Mouse (Mus musculus) limb, embryonic 11.5 days (tissue): Measurements from ENCODE around the gene Gm10643. TPM values are rescaled to one million over a fixed set of nuclear protein-coding genes. Genes with fewer than 3 reads are reported as not detected.

Experiments used
- ATAC-seq: fragments of 200-750 bp; cut with Nextera tagmentation; 2 replicates; pipeline ENCODE4 v1.8.0; 2017; ENCODE audit warnings: low read depth; ENCODE audit not compliant: insufficient number of reproducible peaks, low FRiP score, low TSS enrichment
- DNase-seq: peaks from one replicate; pipeline ENCODE4 v3.0.0-alpha.2; 2015; ENCODE audit warnings: low spot score
- H3K27ac ChIP-seq: fragments of 300-500 bp; sonication (generic); replicated peaks from 2 replicates; pipeline ENCODE4 v1.5.1; 2014; ENCODE audit warnings: low read depth, mild to moderate bottlenecking, low read length
- H3K27me3 ChIP-seq: fragments of 300-500 bp; sonication (generic); 2 replicates; pipeline ENCODE4 v1.6.1; 2014; ENCODE audit warnings: mild to moderate bottlenecking, low read length, mixed read lengths; ENCODE audit not compliant: control insufficient read depth, insufficient read depth
- H3K36me3 ChIP-seq: fragments of 300-500 bp; sonication (generic); 2 replicates; pipeline ENCODE4 v1.6.1; 2014; ENCODE audit warnings: mild to moderate bottlenecking, low read length, moderate library complexity, mixed read lengths; ENCODE audit not compliant: control insufficient read depth, insufficient read depth
- H3K4me1 ChIP-seq: fragments of 300-500 bp; sonication (generic); 2 replicates; pipeline ENCODE4 v1.6.1; 2014; ENCODE audit warnings: low read length, mixed read lengths; ENCODE audit not compliant: control insufficient read depth, insufficient read depth
- H3K4me2 ChIP-seq: fragments of 300-500 bp; sonication (generic); 2 replicates; pipeline ENCODE4 v1.6.1; 2014; ENCODE audit warnings: low read depth, mild to moderate bottlenecking, moderate library complexity; ENCODE audit not compliant: severe bottlenecking
- H3K4me3 ChIP-seq: fragments of 300-500 bp; sonication (generic); 2 replicates; pipeline ENCODE4 v1.5.1; 2014; ENCODE audit warnings: low read depth, low read length
- H3K9ac ChIP-seq: fragments of 300-500 bp; sonication (generic); 2 replicates; pipeline ENCODE4 v1.6.1; 2014; ENCODE audit warnings: mild to moderate bottlenecking, low read length
- H3K9me3 ChIP-seq: fragments of 300-500 bp; sonication (generic); 2 replicates; pipeline ENCODE4 v1.6.1; 2016; ENCODE audit warnings: low read length; ENCODE audit not compliant: control insufficient read depth
- WGBS: fragments of 180-500 bp; shearing (Covaris S2); extraction: QIAGEN DNeasy Blood & Tissue Kit; methylation state at CpG from one replicate; pipeline ENCODE4 v1.1.7; 2014; 5-methylcytosine and 5-hydroxymethylcytosine counted together
- microRNA counts: library from miRNA; unstranded; fragments of <30 nt; microRNA quantifications from one replicate; lab custom pipeline; 2016
- microRNA-seq: library from miRNA; unstranded; fragments of <30 nt; microRNA quantifications from one replicate; pipeline ENCODE4, GENCODE M21; 2016
- polyA plus RNA-seq: library from polyadenylated mRNA; unstranded; fragments of >200 nt; fragmentation: Nextera tagmentation; extraction: Ambion mirVana; gene quantifications from 2 replicates; pipeline ENCODE4 v1.2.1, GENCODE M21; 2014

The Gm10643 gene
- polyA plus RNA-seq, 1 experiment from 2014 or later: 1.3 TPM

DNA sequence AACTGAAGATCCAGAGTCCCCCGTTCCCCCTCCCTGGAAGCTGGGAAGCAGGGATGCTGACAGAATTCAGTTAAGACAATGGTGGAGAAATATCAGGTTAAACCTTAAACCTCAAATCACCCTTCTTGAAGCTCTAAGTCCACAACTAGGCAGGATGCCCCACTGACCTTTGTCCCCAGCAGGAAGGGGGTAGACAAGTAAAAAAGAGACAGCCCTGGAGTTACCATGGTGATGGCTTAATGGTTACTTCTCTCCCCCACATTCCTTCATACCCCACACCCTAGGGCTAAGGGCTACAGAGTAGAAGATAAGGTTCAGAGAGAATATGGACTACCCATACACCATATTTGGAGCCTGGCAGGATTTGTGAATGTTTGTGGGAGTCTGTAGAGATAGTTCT, 41.3 kb downstream of the Gm10643 start:
- ATAC-seq (no peak), DNase-seq (no peak)
- Histone ChIP-seq H3K4me2 (no peak overlapping the region), H3K27me3 (peaks cover 42% of the 10 kb centered on the region), H3K4me3 (no peak overlapping the region), H3K9me3 (no peaks in the 10 kb centered on the region), H3K9ac (no peak overlapping the region), H3K36me3 (no peaks in the 10 kb centered on the region), H3K27ac (no peak overlapping the region), H3K4me1 (0 out of 2 replicates have a peak, but pooled peaks cover 9% of the 10 kb centered on the region)
- 79% methylated on average over 1 of the region's 1 CpGs for WGBS

DNA sequence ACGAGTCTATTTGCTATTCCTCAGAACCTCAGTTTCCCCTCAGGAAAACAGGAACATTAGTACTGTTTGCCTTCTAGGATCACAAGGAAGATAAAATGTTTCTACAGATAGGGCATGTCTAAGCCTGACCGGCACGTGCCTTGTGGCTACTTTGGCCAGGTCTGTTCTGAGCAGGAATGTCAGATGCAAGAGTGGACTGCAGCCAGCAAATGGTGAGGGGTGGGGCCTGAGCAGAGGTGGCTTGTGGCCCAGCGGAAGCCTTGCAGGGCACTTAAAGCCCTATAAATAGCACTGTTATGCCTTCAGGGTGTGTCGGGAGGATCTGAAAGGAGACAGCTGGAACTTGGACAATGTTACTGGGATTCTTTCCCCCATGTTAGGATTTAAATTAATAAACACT, 41.9 kb downstream of the Gm10643 start:
- H3K9me3 ChIP-seq: no peaks in the 10 kb centered on the region
- no peak overlapping the region for H3K4me2 ChIP-seq
- H3K27ac ChIP-seq: no peak overlapping the region
- WGBS: 20% methylated on average over 5 of the region's 5 CpGs
- DNase-seq: no peak
- H3K9ac ChIP-seq: no peak overlapping the region
- no peak overlapping the region for H3K4me3 ChIP-seq
- H3K27me3 ChIP-seq: peaks cover 38% of the 10 kb centered on the region
- ATAC-seq: no peak
- 0 out of 2 replicates have a peak, but pooled peaks cover 9% of the 10 kb centered on the region for H3K4me1 ChIP-seq
- H3K36me3 ChIP-seq: no peaks in the 10 kb centered on the region

DNA sequence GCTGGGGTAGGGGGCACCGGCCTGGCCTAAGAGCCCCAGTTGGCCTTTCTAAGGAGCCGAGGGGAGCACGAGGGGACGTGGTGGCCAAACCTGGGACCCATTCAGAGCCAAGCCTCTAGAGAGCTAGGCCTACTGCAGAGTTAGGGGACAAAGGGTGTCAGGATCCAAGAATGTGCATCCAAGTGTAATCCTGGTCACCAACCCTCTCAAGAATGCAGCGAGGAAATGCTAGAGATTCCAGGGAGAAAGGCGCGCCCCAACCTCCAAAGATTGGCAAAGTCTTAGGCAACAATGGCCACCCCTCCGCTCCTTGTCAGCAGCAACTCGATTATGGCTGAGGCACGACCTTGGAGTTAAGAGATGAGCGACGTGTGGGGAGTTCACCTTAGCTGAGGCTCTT, 43.4 kb downstream of the Gm10643 start:
- WGBS: 45% methylated on average over 12 of the region's 12 CpGs
- Histone ChIP-seq H3K27me3 (peaks cover 26% of the 10 kb centered on the region), H3K9me3 (no peaks in the 10 kb centered on the region), H3K9ac (no peak overlapping the region), H3K4me2 (peak overlapping the region; percentile 15; the same call in 1 of the 2 replicates), H3K4me1 (0 out of 2 replicates have a peak, but pooled peaks cover 9% of the 10 kb centered on the region), H3K4me3 (no peak overlapping the region), H3K36me3 (no peaks in the 10 kb centered on the region), H3K27ac (no peak overlapping the region)
- no peak for ATAC-seq
- no peak for DNase-seq

DNA sequence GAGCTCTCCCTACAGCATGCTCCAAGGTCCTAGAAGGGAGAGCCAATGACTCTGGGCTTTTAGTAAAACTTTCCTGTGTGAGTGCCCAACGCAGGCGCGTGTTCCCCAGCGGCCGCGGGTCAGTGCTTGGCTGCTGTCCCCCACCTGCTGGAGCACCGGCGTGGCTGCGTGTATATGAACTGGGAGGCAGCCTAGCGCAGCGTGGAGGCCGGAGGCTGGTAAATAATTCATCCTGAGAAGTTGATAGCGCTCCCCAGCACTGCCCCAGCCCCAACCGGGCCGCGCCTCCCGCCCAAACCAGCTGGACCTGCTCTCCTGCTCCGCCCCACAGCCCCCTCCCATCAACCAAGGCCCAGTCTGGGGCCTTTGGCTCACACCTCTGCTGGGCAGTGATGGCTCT, 43.8 kb downstream of the Gm10643 start, which contains the start of gene Palm3:
Gene Palm3 (plus strand): TSS at position 376 of the 400 bp plus-strand sequence.
- Histone ChIP-seq H3K4me2 (peak within 1 kb of the TSS; percentile 15; the same call in 1 of the 2 replicates), H3K27me3 (peaks cover 21% of the 10 kb centered on the region), H3K9me3 (no peaks in the 10 kb centered on the region), H3K9ac (no peak within 1 kb of the TSS), H3K4me1 (0 out of 2 replicates have a peak, but pooled peaks cover 9% of the 10 kb centered on the region), H3K27ac (no peak within 1 kb of the TSS), H3K4me3 (no peak within 1 kb of the TSS), H3K36me3 (no peaks in the 10 kb centered on the region)
- no peak for DNase-seq
- WGBS: 4% methylated on average over 18 of the region's 18 CpGs
- ATAC-seq: peak; percentile 13; the same call in 1 of the 2 replicates

DNA sequence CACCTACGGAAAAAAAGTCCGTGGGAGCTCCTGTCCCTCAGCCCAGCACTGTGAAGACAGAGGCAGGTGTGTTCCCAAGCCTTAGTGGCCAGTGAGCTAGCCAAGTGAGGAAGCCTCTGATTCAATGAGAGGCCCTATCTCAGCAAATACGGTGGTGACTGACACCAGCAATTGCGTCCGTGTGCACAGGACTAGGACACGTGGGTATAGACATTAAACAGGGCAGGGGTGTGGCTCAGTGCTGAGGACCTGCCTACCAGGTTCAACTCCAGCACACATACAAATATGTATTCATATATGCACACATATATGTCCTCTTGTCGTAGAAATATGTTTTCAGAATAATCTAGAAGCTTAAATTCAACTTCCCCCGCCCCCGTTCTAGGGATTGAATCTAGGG, 45.2 kb downstream of the Gm10643 start:
- 0 out of 2 replicates have a peak, but pooled peaks cover 7% of the 10 kb centered on the region for H3K4me1 ChIP-seq
- DNase-seq (no peak), ATAC-seq (no peak)
- H3K27me3 ChIP-seq: peaks cover 15% of the 10 kb centered on the region; the same call in 1 of the 2 replicates
- no peaks in the 10 kb centered on the region for H3K36me3 ChIP-seq
- H3K27ac ChIP-seq: no peak overlapping the region
- H3K9ac ChIP-seq: no peak overlapping the region
- no peak overlapping the region for H3K4me3 ChIP-seq
- H3K9me3 ChIP-seq: no peaks in the 10 kb centered on the region; the same call in 1 of the 2 replicates
- 85% methylated on average over 9 of the region's 9 CpGs for WGBS
- no peak overlapping the region for H3K4me2 ChIP-seq

DNA sequence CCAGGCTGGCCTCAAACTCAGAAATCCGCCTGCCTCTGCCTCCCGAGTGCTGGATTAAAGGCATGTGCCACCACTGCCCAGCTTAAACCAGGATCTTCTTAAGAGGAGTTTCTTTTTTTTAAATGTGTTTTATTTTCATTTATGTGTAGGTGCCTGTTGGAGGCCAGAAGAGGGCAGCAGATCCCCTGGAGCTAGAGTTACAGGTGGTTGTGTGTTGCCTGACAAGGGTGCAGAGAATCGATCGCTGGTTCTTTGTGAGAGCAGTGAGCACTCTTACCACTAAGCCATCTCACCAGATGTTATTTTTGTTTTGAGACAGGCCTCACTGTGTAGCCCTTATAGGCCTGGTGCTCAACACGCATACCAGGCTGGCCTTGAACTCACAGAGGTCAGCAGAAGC, 49.1 kb downstream of the Gm10643 start:
- no peak for ATAC-seq

More for the DNA sequence above, 49.1 kb downstream of the Gm10643 start:
- 91% methylated on average over 5 of the region's 5 CpGs for WGBS
- H3K9me3 ChIP-seq: no peaks in the 10 kb centered on the region; the same call in 1 of the 2 replicates
- H3K27ac ChIP-seq: no peak overlapping the region
- peaks cover 33% of the 10 kb centered on the region for H3K27me3 ChIP-seq
- no peak for DNase-seq
- no peak overlapping the region for H3K4me3 ChIP-seq
- no peaks in the 10 kb centered on the region for H3K36me3 ChIP-seq
- no peak overlapping the region for H3K9ac ChIP-seq
- no peak overlapping the region for H3K4me2 ChIP-seq
- H3K4me1 ChIP-seq: peaks cover 16% of the 10 kb centered on the region; the same call in 1 of the 2 replicates

MicroRNAs within 50 kb of the gene (microRNA counts, 519-probe panel; counts per million panel counts)
- 3,321 counts per million, percentile 42 among the panel's probes with 10 or more counts for microRNA mmu-miR-709 (lab: Ali Mortazavi, UCI)

Small RNA genes within 50 kb of the gene (microRNA-seq; reads per million reads assigned to microRNA genes)
- not detected for gene Mir709

Other genes starting within 250 kb of the Gm10643 start
- 20.7 and 23.0 TPM in 2 replicates for gene Adgrl1, start 165.0 kb downstream of the Gm10643 start, polyA plus RNA-seq
- 0.76 and 0.81 TPM in 2 replicates for gene Gm10644, start 109.9 kb downstream of the Gm10643 start, polyA plus RNA-seq
- gene Asf1b, start 109.6 kb downstream of the Gm10643 start, polyA plus RNA-seq: 81.8 and 84.1 TPM in 2 replicates
- gene Prkaca, start 92.1 kb downstream of the Gm10643 start, polyA plus RNA-seq: 145 and 156 TPM in 2 replicates
- 18.9 and 19.0 TPM in 2 replicates for gene Samd1, start 67.5 kb downstream of the Gm10643 start, polyA plus RNA-seq
- 1.2 and 1.5 TPM in 2 replicates for gene 1700067K01Rik, start 63.6 kb downstream of the Gm10643 start, polyA plus RNA-seq
- 0.18 and 0.35 TPM in 2 replicates for gene 2210011C24Rik, start 53.0 kb downstream of the Gm10643 start, polyA plus RNA-seq
- gene Palm3, start 43.7 kb downstream of the Gm10643 start, polyA plus RNA-seq: 1.1 and 2.1 TPM in 2 replicates
- gene Il27ra, start 22.5 kb downstream of the Gm10643 start, polyA plus RNA-seq: 0.20 and 0.27 TPM in 2 replicates
- not detected in 2 replicates for gene Rln3, start 20.1 kb downstream of the Gm10643 start, polyA plus RNA-seq
- gene Rfx1, start 1.7 kb upstream of the Gm10643 start, polyA plus RNA-seq: 11.9 and 12.9 TPM in 2 replicates
- 13.4 and 15.2 TPM in 2 replicates for gene Dcaf15, start 39.6 kb upstream of the Gm10643 start, polyA plus RNA-seq
- gene Podnl1, start 60.9 kb upstream of the Gm10643 start, polyA plus RNA-seq: 0.10 and 0.17 TPM in 2 replicates
- gene Cc2d1a, start 82.8 kb upstream of the Gm10643 start, polyA plus RNA-seq: 15.2 and 15.7 TPM in 2 replicates
- 0.61 and 0.89 TPM in 2 replicates for gene 4930432K21Rik, start 82.9 kb upstream of the Gm10643 start, polyA plus RNA-seq
- 4.3 and 4.9 TPM in 2 replicates for gene Nanos3, start 120.1 kb upstream of the Gm10643 start, polyA plus RNA-seq
- 23.9 and 24.5 TPM in 2 replicates for gene Zswim4, start 171.9 kb upstream of the Gm10643 start, polyA plus RNA-seq
- gene D8Ertd738e, start 184.6 kb upstream of the Gm10643 start, polyA plus RNA-seq: 361 and 375 TPM in 2 replicates
- 56.0 and 61.4 TPM in 2 replicates for gene Mri1, start 192.2 kb upstream of the Gm10643 start, polyA plus RNA-seq
- 19.9 and 21.6 TPM in 2 replicates for gene Ccdc130, start 205.2 kb upstream of the Gm10643 start, polyA plus RNA-seq